Mouse (Mus musculus): Measurements from ENCODE around the gene Prss48. TPM values are rescaled to one million over a fixed set of nuclear protein-coding genes. Genes with fewer than 3 reads are reported as not detected.

The Prss48 gene
- total RNA-seq (2017): not detected in 2 replicates

GRCm38 (mm10) chr3:86002423-86002822, at the start of gene Prss48:
Gene Prss48, minus strand, starts transcription at chr3:86002491.
- no peak for ATAC-seq (ENCODE audit: extremely low read depth, insufficient number of reproducible peaks, low FRiP score, poor library complexity, severe bottlenecking)

DNA sequence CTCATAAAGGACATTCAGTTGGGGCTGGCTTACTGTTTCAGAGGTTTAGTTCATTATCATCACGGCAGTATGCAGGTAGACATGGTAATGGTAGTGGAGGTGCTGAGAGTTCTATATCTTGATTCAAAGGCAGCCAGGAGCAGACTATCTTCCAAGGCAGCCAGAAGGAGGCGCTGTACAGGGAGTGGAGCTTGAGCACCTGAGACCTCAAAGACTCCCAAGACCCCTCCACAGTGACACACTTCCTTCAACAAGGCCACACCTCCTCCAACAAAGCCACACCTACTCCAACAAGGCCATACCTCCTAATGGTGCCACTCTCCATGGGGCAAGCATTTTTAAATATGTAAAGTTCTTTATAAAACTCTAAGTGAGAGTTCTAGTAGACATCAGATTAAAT, 46.8 kb upstream of the Prss48 start:
- no peak for ATAC-seq (ENCODE audit: extremely low read depth, insufficient number of reproducible peaks, low FRiP score, poor library complexity, severe bottlenecking)

GRCm38 (mm10) chr3:86047686-86048408, 45.6 kb upstream of the Prss48 start:
- ATAC-seq (ENCODE audit: extremely low read depth, insufficient number of reproducible peaks, low FRiP score, poor library complexity, severe bottlenecking): no peak

- no peak for ATAC-seq (ENCODE audit: extremely low read depth, insufficient number of reproducible peaks, low FRiP score, poor library complexity, severe bottlenecking)
Measured at GRCm38 (mm10) chr3:86040286-86041201, 38.3 kb upstream of the Prss48 start.

GRCm38 (mm10) chr3:86038648-86039047, 36.4 kb upstream of the Prss48 start:
- no peak for ATAC-seq (ENCODE audit: extremely low read depth, insufficient number of reproducible peaks, low FRiP score, poor library complexity, severe bottlenecking)

GRCm38 (mm10) chr3:86037926-86038484, 35.7 kb upstream of the Prss48 start:
- ATAC-seq (ENCODE audit: extremely low read depth, insufficient number of reproducible peaks, low FRiP score, poor library complexity, severe bottlenecking): no peak

DNA sequence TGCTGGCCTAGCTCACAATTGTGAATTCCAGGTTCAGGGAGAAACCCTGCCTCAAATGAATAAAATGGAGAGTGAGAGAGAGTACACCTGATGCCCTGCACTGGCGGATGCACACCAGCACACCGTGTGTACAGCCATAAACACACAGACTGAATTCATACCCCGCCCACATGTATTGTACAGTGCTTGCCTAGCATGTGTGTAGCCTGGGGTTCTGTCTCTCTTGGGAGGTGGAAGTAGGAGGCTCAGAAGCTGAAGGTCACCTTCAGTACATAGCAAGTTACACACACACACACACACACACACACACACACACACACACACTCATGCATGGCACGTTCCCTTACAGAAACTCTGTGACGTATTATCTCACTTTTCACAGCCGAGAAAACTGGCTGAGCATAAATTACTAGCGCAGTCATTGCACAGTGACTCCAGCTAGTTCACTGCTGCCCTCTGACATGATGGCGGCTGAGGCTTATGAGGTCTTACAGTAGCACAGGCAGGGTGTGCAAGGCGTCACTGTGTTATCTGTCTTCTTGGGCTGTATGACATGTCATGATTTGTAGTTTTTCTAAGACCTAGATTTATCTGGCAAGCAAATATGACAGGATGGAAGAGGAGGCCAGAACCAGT, 31.3 kb upstream of the Prss48 start:
- no peak for ATAC-seq (ENCODE audit: extremely low read depth, insufficient number of reproducible peaks, low FRiP score, poor library complexity, severe bottlenecking)

- ATAC-seq (ENCODE audit: extremely low read depth, insufficient number of reproducible peaks, low FRiP score, poor library complexity, severe bottlenecking): no peak
Measured at GRCm38 (mm10) chr3:86030566-86030965, 28.3 kb upstream of the Prss48 start.

- ATAC-seq (ENCODE audit: extremely low read depth, insufficient number of reproducible peaks, low FRiP score, poor library complexity, severe bottlenecking): no peak
Measured at GRCm38 (mm10) chr3:86028658-86029375, 26.5 kb upstream of the Prss48 start.

- no peak for ATAC-seq (ENCODE audit: extremely low read depth, insufficient number of reproducible peaks, low FRiP score, poor library complexity, severe bottlenecking)
Measured at GRCm38 (mm10) chr3:86025341-86026137, 23.2 kb upstream of the Prss48 start.

DNA sequence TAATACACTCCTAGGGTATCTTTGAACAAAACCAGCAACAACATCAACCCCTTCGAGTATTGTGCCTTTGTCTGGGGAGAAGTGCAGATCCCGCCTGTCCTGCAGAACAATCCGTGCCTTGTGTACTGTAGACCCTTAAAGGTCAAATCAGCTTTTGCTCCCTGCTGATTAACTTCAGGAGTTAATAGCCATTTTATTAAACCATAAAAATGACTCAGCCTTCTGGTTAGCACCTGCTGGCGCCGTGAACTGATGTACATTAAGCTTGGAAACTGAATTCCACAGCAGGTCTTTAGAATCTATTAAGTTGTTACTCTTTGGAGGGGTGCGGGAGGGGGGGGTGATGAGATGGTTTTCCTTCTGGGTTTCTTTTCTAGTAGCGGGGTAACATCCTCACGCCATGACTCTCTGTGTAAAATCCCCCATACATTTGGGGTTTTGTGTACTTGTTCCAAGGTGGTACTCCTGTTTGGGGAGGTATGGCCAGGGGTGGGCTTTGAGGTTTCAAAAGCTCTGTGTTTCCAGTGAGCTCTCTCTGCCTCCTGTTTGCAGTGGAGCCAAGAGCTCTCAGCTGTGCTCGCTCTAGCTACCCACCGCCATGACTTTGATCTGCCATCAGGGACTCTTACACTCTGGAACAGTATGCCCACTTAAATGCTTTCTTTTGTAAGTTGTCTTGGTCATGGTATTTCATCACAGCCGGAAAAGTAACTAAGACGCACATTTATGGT, 21.9 kb upstream of the Prss48 start:
- ATAC-seq (ENCODE audit: extremely low read depth, insufficient number of reproducible peaks, low FRiP score, poor library complexity, severe bottlenecking): no peak

GRCm38 (mm10) chr3:86021651-86022050, 19.4 kb upstream of the Prss48 start:
- no peak for ATAC-seq (ENCODE audit: extremely low read depth, insufficient number of reproducible peaks, low FRiP score, poor library complexity, severe bottlenecking)

DNA sequence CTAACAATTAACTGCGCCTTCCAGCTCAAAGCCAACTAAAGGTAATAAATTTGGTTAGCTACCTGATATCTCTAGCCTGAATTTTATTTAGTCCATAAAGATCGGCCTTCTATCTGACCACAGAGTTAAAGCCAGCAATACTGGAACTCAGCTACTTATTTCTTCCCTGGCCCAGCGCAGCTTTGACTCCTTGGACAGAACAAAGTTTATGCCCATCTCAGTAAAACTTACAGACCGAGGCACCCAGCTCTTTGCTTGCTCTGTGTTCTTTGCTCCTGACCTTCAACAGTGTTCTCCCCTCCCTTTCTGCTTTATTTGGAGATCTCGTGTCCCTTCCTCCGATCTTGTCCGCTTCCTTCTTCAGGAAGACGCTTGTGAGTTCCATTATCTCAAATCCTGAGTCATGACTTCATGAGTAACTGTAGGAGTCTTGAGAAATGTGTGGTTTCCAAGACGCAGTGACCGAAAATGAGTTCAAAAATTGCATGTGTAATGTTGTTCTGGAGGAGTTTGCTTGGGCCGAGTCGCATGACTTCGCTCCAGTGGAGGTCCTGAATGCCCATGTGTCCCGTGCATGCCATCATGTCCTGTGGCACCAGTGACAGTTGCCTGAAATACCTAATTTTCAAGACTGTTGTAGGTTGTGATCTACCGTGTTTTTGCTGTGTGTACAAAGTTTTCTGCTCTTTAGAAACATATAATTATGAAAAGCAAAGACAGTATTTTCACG, 18.8 kb upstream of the Prss48 start:
- no peak for ATAC-seq (ENCODE audit: extremely low read depth, insufficient number of reproducible peaks, low FRiP score, poor library complexity, severe bottlenecking)

- ATAC-seq (ENCODE audit: extremely low read depth, insufficient number of reproducible peaks, low FRiP score, poor library complexity, severe bottlenecking): no peak
Measured at GRCm38 (mm10) chr3:86017484-86017883, 15.2 kb upstream of the Prss48 start.

DNA sequence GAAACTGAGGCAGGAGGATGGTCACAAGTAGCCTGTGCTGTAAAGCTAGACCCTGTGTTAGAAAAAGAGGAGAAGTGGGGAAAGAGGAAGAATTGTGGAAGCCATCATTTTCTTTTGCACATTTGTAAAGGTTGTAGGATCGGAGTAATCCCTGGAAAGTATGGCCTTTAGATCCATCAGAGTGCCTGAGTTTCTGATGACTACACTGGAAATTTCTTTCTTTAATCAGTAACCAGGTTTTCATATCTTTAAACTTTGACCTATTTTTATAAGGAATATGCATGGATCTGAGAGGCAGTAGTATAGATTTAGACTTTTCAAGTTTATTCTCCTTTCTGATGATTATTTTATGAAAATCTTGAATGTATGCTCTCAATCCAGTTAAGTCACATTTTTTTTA, 14.7 kb upstream of the Prss48 start:
- no peak for ATAC-seq (ENCODE audit: extremely low read depth, insufficient number of reproducible peaks, low FRiP score, poor library complexity, severe bottlenecking)

GRCm38 (mm10) chr3:86013837-86014236, 11.5 kb upstream of the Prss48 start:
- no peak for ATAC-seq (ENCODE audit: extremely low read depth, insufficient number of reproducible peaks, low FRiP score, poor library complexity, severe bottlenecking)

DNA sequence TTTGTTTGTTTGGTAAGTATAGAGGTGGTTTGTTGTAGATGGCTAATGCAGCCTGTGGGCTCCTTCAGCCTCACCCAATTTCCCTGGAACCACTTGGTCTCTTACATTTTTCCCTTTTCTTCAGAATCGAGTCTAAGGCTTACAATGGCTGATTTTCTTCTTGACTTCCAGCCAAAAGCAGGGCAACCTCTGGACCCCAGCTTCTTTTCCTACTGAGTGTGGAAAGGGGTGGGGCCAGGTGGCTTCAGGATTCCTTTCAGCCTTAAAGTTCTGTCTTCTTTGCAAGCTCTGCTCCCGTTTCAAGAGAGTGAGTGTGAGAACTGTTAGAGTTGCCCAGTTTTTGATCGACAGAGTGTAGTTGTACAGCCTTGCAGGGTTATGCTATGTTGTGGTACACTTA, 9.5 kb upstream of the Prss48 start:
- ATAC-seq (ENCODE audit: extremely low read depth, insufficient number of reproducible peaks, low FRiP score, poor library complexity, severe bottlenecking): no peak

Data from neutrophil, adult 5-6 weeks (primary cell).